Mouse (Mus musculus): ENCODE results near the gene C1rb.
"Not testable (repeated sequence)": the region's sequence is repeated elsewhere in the genome, so short reads cannot be mapped to it uniquely, and the experiment has no call there.

The C1rb gene

GRCm38 (mm10) chr6:124602031-124602430, 31.9 kb downstream of the C1rb start:
- DNase-seq: no peak

GRCm38 (mm10) chr6:124625612-124626011, 55.5 kb downstream of the C1rb start:
- DNase-seq: no peak

- not testable (repeated sequence) for DNase-seq
Measured at GRCm38 (mm10) chr6:124626184-124626583, 56.1 kb downstream of the C1rb start.

GRCm38 (mm10) chr6:124630763-124631162, 60.7 kb downstream of the C1rb start:
- no peak for DNase-seq

Data from cerebellum, postnatal 14 days (tissue).